Mouse (Mus musculus) ES-E14 (cell line): ENCODE data around the gene Ostm1.

Experiments
- CHD2 ChIP-seq: IDR thresholded peaks from 2 replicates; pipeline ENCODE4 v1.6.1; 2014; ENCODE audit warnings: mild to moderate bottlenecking, low read depth, low read length, inconsistent platforms
- HCFC1 ChIP-seq: IDR thresholded peaks from 2 replicates; pipeline ENCODE4 v1.6.1; 2012; ENCODE audit warnings: low read length, inconsistent platforms, borderline replicate concordance; ENCODE audit not compliant: insufficient read depth
- MAFK ChIP-seq: IDR thresholded peaks from 2 replicates; pipeline ENCODE4 v1.6.1; 2014; ENCODE audit warnings: mild to moderate bottlenecking, low read depth, low read length, inconsistent platforms; ENCODE audit not compliant: insufficient read depth
- ZC3H11A ChIP-seq: IDR thresholded peaks from 2 replicates; pipeline ENCODE4 v1.6.1; 2012; ENCODE audit warnings: low read depth, mild to moderate bottlenecking, inconsistent platforms, low read length, borderline replicate concordance
- ZNF384 ChIP-seq: IDR thresholded peaks from 2 replicates; pipeline ENCODE4 v1.6.1; 2012; ENCODE audit warnings: low read depth, low read length, inconsistent platforms

- no peak for TF ChIP-seq ZNF384
- TF ChIP-seq MAFK, result no peak
- no peak for TF ChIP-seq ZC3H11A
- TF ChIP-seq HCFC1, result no peak
- no peak for TF ChIP-seq CHD2
Measured at GRCm38 (mm10) chr10:42669970-42670369, 86.3 kb downstream of the Ostm1 start.
